Mouse (Mus musculus): ENCODE data around the gene Tpbg. TPM values are rescaled to one million over a fixed set of nuclear protein-coding genes. Genes with fewer than 3 reads are reported as not detected.
A peak's percentile ranks its signal among the peaks of the same experiment; 100 is the strongest.

Gene Tpbg
- polyA plus RNA-seq, 1 experiment from 2014 or later, result 0.37 TPM

DNA sequence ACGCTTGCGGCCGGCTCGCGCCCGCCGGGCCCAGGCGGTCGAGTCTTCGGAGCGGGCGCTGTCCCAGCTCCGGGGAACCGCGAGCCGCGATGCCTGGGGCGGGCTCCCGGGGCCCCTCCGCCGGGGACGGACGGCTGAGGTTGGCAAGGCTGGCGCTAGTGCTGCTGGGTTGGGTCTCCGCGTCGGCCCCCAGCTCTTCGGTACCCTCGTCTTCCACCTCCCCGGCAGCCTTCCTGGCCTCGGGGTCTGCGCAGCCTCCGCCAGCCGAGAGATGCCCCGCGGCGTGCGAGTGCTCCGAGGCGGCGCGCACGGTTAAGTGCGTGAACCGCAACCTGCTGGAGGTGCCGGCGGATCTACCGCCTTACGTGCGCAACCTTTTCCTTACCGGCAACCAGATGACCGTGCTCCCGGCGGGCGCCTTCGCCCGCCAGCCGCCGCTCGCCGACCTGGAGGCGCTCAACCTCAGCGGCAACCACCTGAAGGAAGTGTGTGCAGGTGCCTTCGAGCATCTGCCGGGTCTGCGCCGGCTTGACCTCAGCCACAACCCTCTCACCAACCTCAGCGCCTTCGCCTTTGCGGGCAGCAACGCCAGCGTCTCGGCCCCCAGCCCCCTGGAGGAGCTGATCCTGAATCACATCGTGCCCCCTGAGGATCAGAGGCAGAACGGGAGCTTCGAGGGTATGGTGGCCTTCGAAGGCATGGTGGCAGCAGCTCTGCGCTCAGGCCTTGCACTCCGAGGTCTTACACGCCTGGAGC lies 1.9 kb downstream of the Tpbg start:
- 5% methylated on average over 79 of the region's 80 CpGs for WGBS (ENCODE audit: insufficient replicate concordance)
- Histone ChIP-seq H3K4me3 (replicated peaks) (peak overlapping the region; percentile 47), H3K4me1 (replicated peaks) (peaks cover 3% of the 10 kb centered on the region; the same call in 1 of the 2 replicates), H3K9ac (no peak overlapping the region), H3K27ac (no peak overlapping the region), H3K27me3 (peaks cover 63% of the 10 kb centered on the region), H3K9me3 (replicated peaks) (no peaks in the 10 kb centered on the region), H3K4me2 (peak overlapping the region; percentile 73), H3K36me3 (no peaks in the 10 kb centered on the region)
- ATAC-seq (ENCODE audit: low read depth), result 0 out of 2 replicates have a peak, but pooled peaks have one; percentile 7
- DNase-seq, result no peak

DNA sequence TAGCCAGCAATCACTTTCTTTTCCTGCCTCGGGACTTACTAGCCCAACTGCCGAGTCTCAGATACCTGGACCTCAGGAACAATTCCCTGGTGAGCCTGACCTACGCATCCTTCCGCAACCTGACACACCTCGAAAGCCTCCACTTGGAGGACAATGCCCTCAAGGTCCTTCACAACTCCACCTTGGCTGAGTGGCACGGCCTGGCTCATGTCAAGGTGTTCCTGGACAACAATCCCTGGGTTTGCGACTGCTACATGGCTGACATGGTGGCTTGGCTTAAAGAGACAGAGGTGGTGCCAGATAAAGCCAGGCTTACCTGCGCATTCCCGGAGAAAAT lies 2.4 kb downstream of the Tpbg start:
- no peak for DNase-seq
- no peaks in the 10 kb centered on the region for H3K9me3 ChIP-seq (replicated peaks)
- H3K27ac ChIP-seq, result no peak overlapping the region
- H3K4me3 ChIP-seq (replicated peaks), result no peak overlapping the region
- peaks cover 3% of the 10 kb centered on the region; the same call in 1 of the 2 replicates for H3K4me1 ChIP-seq (replicated peaks)
- H3K4me2 ChIP-seq, result no peak overlapping the region
- H3K9ac ChIP-seq, result no peak overlapping the region
- no peaks in the 10 kb centered on the region for H3K36me3 ChIP-seq
- WGBS (ENCODE audit: insufficient replicate concordance), result 65% methylated on average over 9 of the region's 9 CpGs
- no peak for ATAC-seq (ENCODE audit: low read depth)
- H3K27me3 ChIP-seq, result peaks cover 61% of the 10 kb centered on the region

DNA sequence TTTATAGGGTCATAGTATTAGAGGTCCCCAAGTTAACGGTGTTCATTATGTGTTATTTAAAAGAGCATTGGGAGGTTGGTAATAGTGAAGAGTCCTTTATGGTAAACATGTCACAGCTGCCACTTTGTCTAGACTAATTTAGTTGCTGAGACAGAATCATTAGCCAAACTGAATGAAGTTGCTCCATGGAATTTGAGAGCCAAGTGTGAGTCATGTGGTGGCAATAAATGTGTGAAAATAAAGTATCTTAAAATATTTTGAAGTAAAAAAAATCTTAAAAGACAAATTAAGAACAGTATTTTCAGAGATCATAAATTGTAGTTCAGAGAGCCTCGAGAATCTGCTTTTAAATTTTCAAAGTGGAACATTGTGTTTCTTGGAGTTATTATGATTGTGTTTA lies 4.0 kb downstream of the Tpbg start:
- Histone ChIP-seq H3K36me3 (no peaks in the 10 kb centered on the region), H3K27ac (no peak overlapping the region), H3K4me3 (replicated peaks) (no peak overlapping the region), H3K9me3 (replicated peaks) (no peaks in the 10 kb centered on the region), H3K4me1 (replicated peaks) (peaks cover 3% of the 10 kb centered on the region; the same call in 1 of the 2 replicates), H3K9ac (no peak overlapping the region), H3K4me2 (no peak overlapping the region), H3K27me3 (peaks cover 47% of the 10 kb centered on the region)
- DNase-seq (no peak), ATAC-seq (ENCODE audit: low read depth) (no peak)
- 58% methylated on average over 2 of the region's 2 CpGs for WGBS (ENCODE audit: insufficient replicate concordance)

DNA sequence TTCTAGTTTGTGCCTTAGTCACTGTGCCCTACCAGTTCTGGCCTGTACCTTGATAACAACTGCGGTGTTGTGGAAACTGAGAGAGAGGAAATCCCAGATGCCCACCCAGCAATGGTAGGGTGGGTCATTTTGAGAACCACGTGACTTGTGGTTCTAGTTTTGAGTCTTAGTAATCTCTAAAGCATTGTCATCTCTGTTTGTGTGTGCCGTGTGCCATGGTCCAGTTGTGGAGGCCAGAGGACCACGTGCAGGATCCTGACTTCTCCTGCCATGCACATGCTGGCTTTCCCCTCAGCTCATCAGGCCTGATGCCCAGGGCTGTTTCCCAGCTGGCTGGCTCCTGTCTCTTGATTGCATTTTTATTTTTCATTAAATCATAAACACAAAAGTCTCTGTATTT lies 12.6 kb downstream of the Tpbg start:
- H3K27ac ChIP-seq, result no peak overlapping the region

DNA sequence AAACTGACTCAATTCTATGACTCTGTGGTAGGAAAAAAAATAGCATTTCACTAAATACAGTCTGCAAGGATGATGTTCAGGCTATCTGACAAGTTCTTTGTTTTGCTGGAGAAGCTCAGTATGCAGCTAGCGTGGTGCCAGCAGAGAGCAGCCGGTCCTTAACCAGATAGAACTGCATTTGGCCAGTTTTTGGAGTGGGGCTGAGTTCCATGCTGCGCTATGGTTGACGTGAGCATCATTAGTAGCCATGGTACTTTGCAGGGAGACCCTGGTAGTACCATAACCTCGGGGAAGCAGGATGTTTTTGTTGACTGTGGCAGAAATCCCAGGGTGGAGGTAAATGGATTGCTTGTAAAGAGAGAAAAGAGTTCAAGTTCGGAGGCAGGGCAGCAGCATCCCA lies 14.3 kb downstream of the Tpbg start:
- Histone ChIP-seq H3K9ac (no peak overlapping the region), H3K27me3 (no peaks in the 10 kb centered on the region), H3K36me3 (no peaks in the 10 kb centered on the region), H3K4me2 (no peak overlapping the region), H3K4me3 (replicated peaks) (no peak overlapping the region), H3K27ac (no peak overlapping the region), H3K4me1 (replicated peaks) (no peaks in the 10 kb centered on the region), H3K9me3 (replicated peaks) (no peaks in the 10 kb centered on the region)
- ATAC-seq (ENCODE audit: low read depth), result no peak
- 60% methylated on average over 6 of the region's 6 CpGs for WGBS (ENCODE audit: insufficient replicate concordance)
- DNase-seq, result no peak

More for the DNA sequence above, 12.6 kb downstream of the Tpbg start:
- ATAC-seq (ENCODE audit: low read depth) (no peak), DNase-seq (no peak)
- Histone ChIP-seq H3K9ac (no peak overlapping the region), H3K4me1 (replicated peaks) (no peaks in the 10 kb centered on the region), H3K4me3 (replicated peaks) (no peak overlapping the region), H3K4me2 (no peak overlapping the region), H3K9me3 (replicated peaks) (no peaks in the 10 kb centered on the region), H3K27me3 (no peaks in the 10 kb centered on the region), H3K36me3 (no peaks in the 10 kb centered on the region)
- WGBS (ENCODE audit: insufficient replicate concordance), result 50% methylated on average over 4 of the region's 4 CpGs

DNA sequence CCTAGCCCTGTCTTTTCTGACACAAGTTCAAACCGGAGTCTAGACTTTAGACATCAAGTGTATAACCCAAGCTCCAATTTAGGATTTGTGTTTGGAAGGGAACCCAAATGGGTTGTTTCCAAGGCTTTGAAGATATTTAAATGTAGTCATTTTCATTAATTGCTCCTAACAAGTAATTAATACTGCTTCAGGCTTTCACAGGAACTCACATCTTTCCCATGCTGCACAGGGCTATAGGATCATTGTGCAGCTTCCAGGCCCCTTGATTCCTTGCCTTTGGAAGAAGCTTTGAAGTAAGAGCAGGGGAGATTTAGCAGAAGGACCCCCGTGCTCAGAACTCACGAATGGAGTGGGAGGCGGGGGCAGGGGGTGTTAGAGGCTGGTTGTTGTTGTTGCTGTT lies 18.9 kb downstream of the Tpbg start:
- H3K36me3 ChIP-seq, result no peaks in the 10 kb centered on the region
- DNase-seq (no peak), ATAC-seq (ENCODE audit: low read depth) (no peak)
- no peaks in the 10 kb centered on the region for H3K27me3 ChIP-seq
- H3K4me2 ChIP-seq, result no peak overlapping the region
- no peaks in the 10 kb centered on the region for H3K4me1 ChIP-seq (replicated peaks)
- 40% methylated on average over 4 of the region's 4 CpGs for WGBS (ENCODE audit: insufficient replicate concordance)
- no peaks in the 10 kb centered on the region for H3K9me3 ChIP-seq (replicated peaks)
- no peak overlapping the region for H3K27ac ChIP-seq
- H3K4me3 ChIP-seq (replicated peaks), result no peak overlapping the region
- H3K9ac ChIP-seq, result no peak overlapping the region

DNA sequence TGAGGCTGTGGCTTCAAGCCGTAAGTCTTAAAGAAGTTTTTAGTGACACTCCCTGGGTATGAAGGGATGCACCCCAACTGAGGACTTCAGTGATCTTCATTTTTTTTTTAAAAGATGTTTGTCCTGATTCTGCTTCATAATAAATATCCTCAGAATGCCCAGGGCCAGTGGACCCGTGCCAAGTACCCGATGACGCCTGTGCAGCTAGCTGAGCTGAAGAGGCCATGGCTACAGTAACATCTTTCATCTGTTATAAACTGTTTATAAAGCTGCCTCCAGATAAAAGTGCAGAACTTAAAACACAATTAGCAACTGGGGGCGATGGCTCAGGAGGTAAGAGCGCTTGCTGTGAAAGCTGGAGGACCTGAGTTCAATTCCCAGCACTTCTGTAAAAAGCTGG lies 20.4 kb downstream of the Tpbg start:
- 71% methylated on average over 6 of the region's 6 CpGs for WGBS (ENCODE audit: insufficient replicate concordance)
- Histone ChIP-seq H3K27me3 (no peaks in the 10 kb centered on the region), H3K9me3 (replicated peaks) (no peaks in the 10 kb centered on the region), H3K9ac (no peak overlapping the region), H3K4me1 (replicated peaks) (no peaks in the 10 kb centered on the region), H3K4me2 (no peak overlapping the region), H3K36me3 (no peaks in the 10 kb centered on the region), H3K4me3 (replicated peaks) (no peak overlapping the region), H3K27ac (no peak overlapping the region)
- no peak for DNase-seq
- no peak for ATAC-seq (ENCODE audit: low read depth)

DNA sequence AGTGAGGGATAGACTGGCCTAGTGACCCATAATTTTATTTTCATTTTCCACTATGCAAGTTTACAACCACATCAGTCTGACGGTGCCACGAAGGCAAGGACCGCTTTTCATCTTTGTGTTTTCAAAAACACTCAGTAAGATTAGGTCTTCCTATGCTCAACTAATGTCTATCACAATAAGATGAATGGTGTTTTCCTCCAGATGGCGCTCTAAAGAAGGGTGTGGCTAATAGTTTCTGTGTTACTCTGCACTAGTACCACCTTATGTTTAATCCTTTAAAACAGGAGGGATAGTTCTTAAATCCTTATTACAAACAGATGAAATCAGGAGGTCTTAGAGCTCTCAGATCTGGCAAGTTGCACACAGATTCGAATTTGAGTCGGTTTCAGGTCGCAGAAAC lies 30.7 kb downstream of the Tpbg start:
- H3K4me3 ChIP-seq (replicated peaks), result no peak overlapping the region
- no peak overlapping the region for H3K4me2 ChIP-seq
- ATAC-seq (ENCODE audit: low read depth) (no peak), DNase-seq (no peak)
- H3K27ac ChIP-seq, result no peak overlapping the region
- no peaks in the 10 kb centered on the region for H3K9me3 ChIP-seq (replicated peaks)
- H3K4me1 ChIP-seq (replicated peaks), result no peaks in the 10 kb centered on the region
- no peaks in the 10 kb centered on the region for H3K36me3 ChIP-seq
- no peaks in the 10 kb centered on the region for H3K27me3 ChIP-seq
- WGBS (ENCODE audit: insufficient replicate concordance), result 61% methylated on average over 7 of the region's 7 CpGs
- H3K9ac ChIP-seq, result no peak overlapping the region

DNA sequence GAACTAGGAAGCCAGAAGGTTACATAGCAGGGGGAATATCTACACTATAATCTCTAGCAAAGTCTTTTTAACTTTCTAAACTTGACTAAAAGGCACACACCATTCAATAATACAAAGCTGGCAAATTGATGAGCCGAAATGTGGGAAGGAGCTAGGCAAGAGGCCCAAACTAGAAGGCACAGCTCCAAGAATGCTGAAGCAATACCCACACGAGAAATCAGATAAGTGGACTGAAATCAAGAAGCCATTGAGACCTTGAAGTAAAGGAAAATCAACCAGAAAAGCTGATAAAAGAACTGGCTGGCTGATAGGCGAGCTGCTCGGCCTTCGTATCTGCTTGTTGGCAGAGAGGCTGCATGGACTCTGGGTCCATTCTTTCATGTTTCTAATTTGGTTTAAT lies 51.5 kb downstream of the Tpbg start:
- DNase-seq, result no peak
- ATAC-seq (ENCODE audit: low read depth), result no peak
- Histone ChIP-seq H3K36me3 (no peaks in the 10 kb centered on the region), H3K4me1 (replicated peaks) (no peaks in the 10 kb centered on the region), H3K4me2 (no peak overlapping the region), H3K4me3 (replicated peaks) (no peak overlapping the region), H3K27me3 (no peaks in the 10 kb centered on the region), H3K9ac (no peak overlapping the region), H3K27ac (no peak overlapping the region), H3K9me3 (replicated peaks) (no peaks in the 10 kb centered on the region)
- WGBS (ENCODE audit: insufficient replicate concordance), result 54% methylated on average over 5 of the region's 5 CpGs

Other genes with a start within 250 kb of the Tpbg start
- gene Ibtk, start 93.0 kb upstream of the Tpbg start, polyA plus RNA-seq (2015; fragmentation: Nextera tagmentation; extraction: Ambion mirVana), result 20.4 and 25.6 TPM in 2 replicates

All from liver, embryonic 13.5 days (tissue).